Mouse (Mus musculus) heart, postnatal 0 days (tissue): ENCODE measurements at regions not wholly inside any gene's neighbourhood (a gene's known extent, or its start where the extent isn't known, plus 50 kb on each side); places are given as distances from the start of the nearest gene placed in this dataset.

ENCODE experiments used
- ATAC-seq: fragments of 200-750 bp; cut with Nextera tagmentation; 2 replicates; pipeline ENCODE4 v1.8.0; 2017; ENCODE audit warnings: low read depth, moderate number of reproducible peaks, moderate library complexity; ENCODE audit not compliant: insufficient read depth
- DNase-seq: peaks from one replicate; pipeline ENCODE4 v3.0.0-alpha.2; 2016; ENCODE audit warnings: low spot score
- H3K27ac ChIP-seq: fragments of 300-500 bp; sonication (generic); 2 replicates; pipeline ENCODE4 v1.5.1; 2014; ENCODE audit warnings: low read depth, mild to moderate bottlenecking
- H3K27me3 ChIP-seq: fragments of 300-500 bp; sonication (generic); 2 replicates; pipeline ENCODE4 v1.6.1; 2014; ENCODE audit warnings: low read length, mixed read lengths; ENCODE audit not compliant: control insufficient read depth, insufficient read depth
- H3K36me3 ChIP-seq: fragments of 300-500 bp; sonication (generic); replicated peaks from 2 replicates; pipeline ENCODE4 v1.6.1; 2014; ENCODE audit warnings: low read length, mixed read lengths; ENCODE audit not compliant: control insufficient read depth, insufficient read depth
- H3K4me1 ChIP-seq: fragments of 300-500 bp; sonication (generic); 2 replicates; pipeline ENCODE4 v1.6.1; 2014; ENCODE audit warnings: antibody characterized with exemption; ENCODE audit not compliant: control insufficient read depth, insufficient read depth
- H3K4me2 ChIP-seq: fragments of 300-500 bp; sonication (generic); 2 replicates; pipeline ENCODE4 v1.6.1; 2014; ENCODE audit warnings: low read depth, mild to moderate bottlenecking, low read length, moderate library complexity
- H3K4me3 ChIP-seq: fragments of 300-500 bp; sonication (generic); 2 replicates; pipeline ENCODE4 v1.5.1; 2014; ENCODE audit warnings: low read depth, low read length
- H3K9ac ChIP-seq: fragments of 300-500 bp; sonication (generic); replicated peaks from 2 replicates; pipeline ENCODE4 v1.6.1; 2014; ENCODE audit warnings: low read depth, low read length, mixed read lengths
- H3K9me3 ChIP-seq: fragments of 300-500 bp; sonication (generic); replicated peaks from 2 replicates; pipeline ENCODE4 v1.6.1; 2016; ENCODE audit warnings: low read length; ENCODE audit not compliant: control insufficient read depth
- CTCF ChIP-seq: IDR thresholded peaks from 2 replicates; pipeline ENCODE4 v1.5.1; 2016; ENCODE audit warnings: antibody characterized with exemption, control low read depth, low read depth
- EP300 ChIP-seq: IDR thresholded peaks from 2 replicates; pipeline ENCODE4 v1.6.1; 2016; ENCODE audit warnings: antibody characterized with exemption, low read depth
- WGBS: fragments of 180-500 bp; shearing (Covaris S2); extraction: QIAGEN DNeasy Blood & Tissue Kit; methylation state at CpG from one replicate; pipeline ENCODE4 v1.1.7; 2014; 5-methylcytosine and 5-hydroxymethylcytosine counted together

DNA sequence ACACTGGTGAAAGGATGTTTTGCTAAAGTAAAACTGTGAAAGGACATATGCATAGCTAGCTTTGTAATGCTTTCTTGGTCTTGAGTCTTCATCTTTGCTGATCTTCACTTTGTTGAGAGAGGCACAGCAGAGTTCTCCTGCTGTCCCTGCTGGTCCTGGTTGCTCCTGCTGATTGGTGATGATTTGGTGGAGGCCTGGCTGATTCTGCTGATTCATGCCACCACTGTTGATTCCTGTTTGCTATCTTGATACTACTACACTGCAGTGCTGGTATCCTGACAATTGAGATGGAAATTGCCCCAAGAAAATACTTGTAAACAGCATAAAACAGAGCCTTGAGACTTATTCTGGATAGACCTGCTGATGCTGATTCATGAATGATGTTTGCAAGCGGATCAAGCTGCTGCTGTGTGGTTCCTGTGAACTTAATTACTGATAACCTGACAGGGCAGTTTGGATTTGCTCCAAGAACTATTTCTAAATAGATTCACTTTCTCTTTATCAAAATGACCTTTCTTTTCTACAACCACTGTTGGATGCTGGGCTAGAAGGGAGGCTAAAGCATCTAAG is 1249.0 kb upstream of the Cited2 start:
- Histone ChIP-seq H3K4me2 (no peak overlapping the region), H3K9ac (no peak overlapping the region), H3K9me3 (no peaks in the 10 kb centered on the region), H3K4me1 (peaks cover 3% of the 10 kb centered on the region; the same call in 1 of the 2 replicates), H3K4me3 (no peak overlapping the region), H3K36me3 (no peaks in the 10 kb centered on the region), H3K27me3 (no peaks in the 10 kb centered on the region), H3K27ac (no peak overlapping the region)
- no peak for ATAC-seq
- no peak for DNase-seq
- 9% methylated on average over 1 of the region's 1 CpGs for WGBS
- TF ChIP-seq CTCF, result no peak
- no peak for TF ChIP-seq EP300

DNA sequence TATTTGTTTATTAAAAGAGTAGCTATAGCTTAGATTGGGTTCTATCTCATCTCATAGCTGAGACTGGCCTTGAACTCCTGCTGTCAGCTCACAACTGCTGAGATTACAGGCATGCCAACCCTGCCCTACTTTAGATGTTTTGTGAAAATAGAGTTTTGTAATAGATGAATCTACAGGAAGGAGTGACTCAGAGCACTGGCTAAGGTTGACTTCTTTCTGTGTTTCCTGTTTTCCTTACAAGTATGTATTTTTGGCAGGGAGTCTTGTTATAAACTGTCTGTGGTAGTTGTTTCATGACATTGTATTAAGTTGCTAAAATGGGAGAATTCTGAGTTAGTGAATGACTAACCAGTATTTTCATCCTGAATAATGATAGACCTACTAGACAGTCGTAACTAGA is 1224.4 kb upstream of the Cited2 start:
- ATAC-seq (no peak), DNase-seq (no peak)
- no peak for TF ChIP-seq CTCF
- TF ChIP-seq EP300, result no peak
- no peaks in the 10 kb centered on the region for H3K27me3 ChIP-seq
- H3K4me2 ChIP-seq, result no peak overlapping the region
- no peaks in the 10 kb centered on the region for H3K36me3 ChIP-seq
- 71% methylated on average over 1 of the region's 1 CpGs for WGBS
- H3K4me3 ChIP-seq, result no peak overlapping the region
- no peak overlapping the region for H3K9ac ChIP-seq
- no peaks in the 10 kb centered on the region for H3K9me3 ChIP-seq
- H3K4me1 ChIP-seq, result no peaks in the 10 kb centered on the region
- H3K27ac ChIP-seq, result no peak overlapping the region

DNA sequence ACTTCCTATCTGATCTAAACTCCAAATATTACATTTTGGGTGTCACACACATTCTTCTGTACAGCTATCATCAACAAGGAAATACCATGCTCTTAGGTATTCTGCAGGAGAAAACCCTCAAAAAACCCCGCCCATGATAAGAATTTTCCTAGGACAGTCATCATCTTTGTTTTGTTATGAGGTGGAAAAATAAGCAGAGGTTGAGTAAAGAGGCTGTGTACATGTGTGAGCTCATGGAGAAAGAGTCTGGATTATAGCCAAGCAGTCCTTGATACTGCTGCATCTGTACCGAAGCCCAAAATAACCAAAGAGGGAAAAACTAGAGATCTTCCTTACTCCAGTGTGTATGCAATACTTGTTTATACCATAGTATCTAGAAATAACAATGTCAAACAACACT is 1215.3 kb upstream of the Cited2 start:
- H3K4me1 ChIP-seq, result peaks cover 10% of the 10 kb centered on the region; the same call in 1 of the 2 replicates
- WGBS, result 14% methylated on average over 2 of the region's 2 CpGs
- H3K4me2 ChIP-seq, result no peak overlapping the region
- H3K27ac ChIP-seq, result peak overlapping the region; percentile 70
- H3K36me3 ChIP-seq, result no peaks in the 10 kb centered on the region
- ATAC-seq (peak; percentile 79; the same call in 1 of the 2 replicates), DNase-seq (peak; percentile 73)
- H3K9me3 ChIP-seq, result no peaks in the 10 kb centered on the region
- no peaks in the 10 kb centered on the region for H3K27me3 ChIP-seq
- H3K9ac ChIP-seq, result no peak overlapping the region
- TF ChIP-seq CTCF (no peak), EP300 (no peak)
- H3K4me3 ChIP-seq, result no peak overlapping the region

DNA sequence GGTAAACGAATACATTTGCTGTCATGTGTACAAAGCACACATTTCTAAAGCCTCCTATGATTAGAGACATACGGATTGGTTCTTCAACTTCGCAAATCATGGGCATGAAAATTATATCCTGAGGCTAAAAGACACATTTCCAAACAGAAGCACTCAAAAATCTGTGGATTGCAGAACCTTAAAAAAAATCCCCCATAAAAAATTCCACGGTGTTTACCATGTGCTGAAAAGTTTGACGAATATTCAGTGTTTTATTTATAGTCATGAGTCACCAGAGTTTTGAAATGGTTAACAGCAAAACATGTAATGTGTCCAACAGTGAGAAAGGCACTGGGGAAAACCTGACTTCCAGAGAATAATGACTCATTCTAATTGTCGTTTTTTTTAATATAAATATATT is 1214.9 kb upstream of the Cited2 start:
- DNase-seq, result peak; percentile 44

DNA sequence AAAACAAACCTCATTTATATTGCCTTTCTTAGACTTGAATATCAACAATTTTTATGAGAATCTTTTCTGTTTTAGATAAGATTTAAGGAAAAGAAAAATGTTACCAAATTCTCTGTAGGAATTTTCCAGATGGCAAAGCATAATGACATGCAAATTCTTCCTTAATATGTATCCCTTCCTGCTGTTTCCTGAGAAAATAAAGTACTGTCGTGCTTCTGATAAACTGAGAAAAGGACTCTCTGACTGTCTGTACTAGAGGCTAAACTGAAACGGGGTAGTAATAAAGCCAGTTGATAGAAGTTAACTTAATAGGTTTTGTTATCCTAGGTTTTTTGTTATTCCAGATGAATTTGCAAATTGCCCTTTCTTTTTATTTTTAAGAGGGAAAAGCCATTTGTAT is 1208.4 kb upstream of the Cited2 start:
- H3K4me2 ChIP-seq, result no peak overlapping the region
- H3K4me1 ChIP-seq, result no peaks in the 10 kb centered on the region
- DNase-seq (no peak), ATAC-seq (no peak)
- no peak overlapping the region for H3K4me3 ChIP-seq
- H3K9ac ChIP-seq, result no peak overlapping the region
- WGBS, result 67% methylated on average over 2 of the region's 2 CpGs
- no peaks in the 10 kb centered on the region for H3K27me3 ChIP-seq
- no peak overlapping the region for H3K27ac ChIP-seq
- H3K36me3 ChIP-seq, result no peaks in the 10 kb centered on the region
- no peak for TF ChIP-seq EP300
- TF ChIP-seq CTCF, result no peak
- H3K9me3 ChIP-seq, result no peaks in the 10 kb centered on the region

More for the DNA sequence above, 1214.9 kb upstream of the Cited2 start:
- no peaks in the 10 kb centered on the region for H3K27me3 ChIP-seq
- H3K4me2 ChIP-seq, result no peak overlapping the region
- H3K36me3 ChIP-seq, result no peaks in the 10 kb centered on the region
- no peak; the same call in 1 of the 2 replicates for TF ChIP-seq EP300
- TF ChIP-seq CTCF, result no peak
- ATAC-seq, result no peak; the same call in 1 of the 2 replicates
- 35% methylated on average over 6 of the region's 6 CpGs for WGBS
- peak overlapping the region; percentile 70 for H3K27ac ChIP-seq
- peaks cover 10% of the 10 kb centered on the region; the same call in 1 of the 2 replicates for H3K4me1 ChIP-seq
- no peak overlapping the region for H3K9ac ChIP-seq
- H3K4me3 ChIP-seq, result no peak overlapping the region
- H3K9me3 ChIP-seq, result no peaks in the 10 kb centered on the region

DNA sequence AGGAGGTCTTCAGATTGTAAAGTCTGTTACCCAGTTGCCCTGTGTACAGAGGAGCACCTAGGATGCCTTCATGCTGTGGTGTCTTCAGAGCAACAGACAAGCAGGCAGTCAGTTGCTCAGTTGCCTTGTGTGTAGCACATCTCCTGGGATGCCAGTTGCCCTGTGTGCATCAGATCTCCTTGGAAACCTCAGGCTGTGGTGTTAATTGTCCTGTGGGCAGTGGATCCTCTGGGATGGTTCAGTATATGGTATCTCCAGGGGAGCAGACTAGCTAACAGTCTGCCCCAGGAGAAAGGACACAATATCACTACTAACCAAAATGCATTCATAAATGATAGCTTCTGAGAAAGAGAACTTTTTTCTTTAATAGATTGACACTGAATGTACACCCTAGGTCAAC is 1201.1 kb upstream of the Cited2 start:
- DNase-seq (no peak), ATAC-seq (no peak)
- H3K4me3 ChIP-seq, result no peak overlapping the region
- H3K4me1 ChIP-seq, result no peaks in the 10 kb centered on the region
- no peak for TF ChIP-seq EP300
- no peak for TF ChIP-seq CTCF
- no peak overlapping the region for H3K27ac ChIP-seq
- no peaks in the 10 kb centered on the region for H3K36me3 ChIP-seq
- no peaks in the 10 kb centered on the region for H3K27me3 ChIP-seq
- H3K9me3 ChIP-seq, result no peaks in the 10 kb centered on the region
- no peak overlapping the region for H3K9ac ChIP-seq
- no peak overlapping the region for H3K4me2 ChIP-seq
